8 mouse cellular contexts compared by ENCODE assay signal in the genomic region with DNA sequence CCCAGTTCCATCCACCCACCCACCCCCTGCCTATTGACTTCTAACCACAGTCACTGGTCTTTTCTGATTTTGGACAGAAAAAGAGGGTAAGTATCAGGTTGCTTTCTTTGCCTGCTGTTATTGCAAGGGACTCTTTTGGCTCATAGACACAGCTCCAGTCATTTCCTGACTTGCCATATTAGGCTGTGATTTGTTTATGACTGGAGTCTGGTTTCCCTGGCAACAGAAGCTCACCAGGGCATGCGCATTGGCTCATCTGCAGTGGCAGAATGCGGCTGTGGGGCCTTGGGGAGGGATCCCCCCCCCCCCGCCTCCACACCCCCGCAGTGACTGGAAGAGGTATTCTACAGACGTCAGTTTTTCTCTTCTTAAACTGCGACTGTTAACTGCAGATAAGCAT.
DNase-seq lines count a peak whose midpoint lies in the region; ATAC-seq and TF ChIP-seq lines count a peak whose summit lies in the region.

No protein-coding gene starts in this region.

- H3K9me3 ChIP-seq in heart, embryonic 13.5 days = no peaks in the 10 kb centered on the region

- H3K27me3 ChIP-seq in heart, embryonic 13.5 days (replicated peaks) = no peaks in the 10 kb centered on the region
- H3K27me3 ChIP-seq in cerebellum, adult 2 months (ENCODE audit: control insufficient read depth, insufficient read depth, low read length) = no peaks in the 10 kb centered on the region

- H3K36me3 ChIP-seq in heart, embryonic 13.5 days = no peaks in the 10 kb centered on the region

- 32% methylated on average over 4 of the region's 6 CpGs for WGBS in heart, embryonic 13.5 days
- 7% methylated on average over 6 of the region's 6 CpGs for WGBS in cerebellum, adult 2 months

- peak overlapping the region; percentile 44 for H3K4me2 ChIP-seq in heart, embryonic 13.5 days

- no peak overlapping the region for H3K9ac ChIP-seq in heart, embryonic 13.5 days

- TF ChIP-seq CTCF in cerebellum, adult 2 months (IDR thresholded peaks at IDR 0.05; ENCODE audit: borderline replicate concordance, insufficient read depth, low read depth, low read length) = no peak

- H3K4me3 ChIP-seq in heart, embryonic 13.5 days = no peak overlapping the region
- no peak overlapping the region for H3K4me3 ChIP-seq in cerebellum, adult 2 months (replicated peaks; ENCODE audit: insufficient read depth, low read depth, low read length)

- no peak for TF ChIP-seq POLR2A in cerebellum, adult 2 months (IDR thresholded peaks at IDR 0.05; ENCODE audit: borderline replicate concordance, insufficient read depth, low read length)

- no peaks in the 10 kb centered on the region for H3K4me1 ChIP-seq in heart, embryonic 13.5 days
- peaks cover 4% of the 10 kb centered on the region; the same call in 1 of the 2 replicates for H3K4me1 ChIP-seq in cerebellum, adult 2 months (ENCODE audit: control insufficient read depth, insufficient read depth, low read length)

- DNase-seq in heart, adult 8-10 months (ENCODE audit: low spot score) = no peak
- peak; percentile 35 to 59 for DNase-seq in cerebellum, adult 2 months
- peak; percentile 14 to 27 for DNase-seq in frontal cortex, postnatal 10 days (ENCODE audit: low spot score in 2 of 2)
- DNase-seq in left cerebral cortex, adult 11 months (ENCODE audit: low spot score) = peak; percentile 43
- peak; percentile 12 for DNase-seq in neural tube, embryonic 10.5 days (ENCODE audit: extremely low spot score, low spot score)
- no peak for DNase-seq in B cell, adult 2 months
- DNase-seq in urinary bladder, adult 2 months (ENCODE audit: low spot score) = no peak

- no peak overlapping the region for H3K27ac ChIP-seq in heart, embryonic 13.5 days (replicated peaks)
- H3K27ac ChIP-seq in cerebellum, adult 2 months (ENCODE audit: insufficient read depth, low read length) = no peak overlapping the region

- ATAC-seq in heart, embryonic 13.5 days (ENCODE audit: extremely low read depth, insufficient number of reproducible peaks, low FRiP score, low TSS enrichment) = no peak

Comparison
In these comparisons a context has a peak if more than half of its experiments do, and no peak if none do; other contexts are left out.
1. DNase-seq: peak in cerebellum, adult 2 months (2 of 2), frontal cortex, postnatal 10 days (2 of 2), left cerebral cortex, adult 11 months (single experiment) and neural tube, embryonic 10.5 days (single experiment); none in heart, adult 8-10 months (single experiment), B cell, adult 2 months (0 of 2) and urinary bladder, adult 2 months (single experiment).